Mouse (Mus musculus) layer of hippocampus, postnatal 14 days (tissue): Measurements from ENCODE around the gene Ipmk. TPM values are rescaled to one million over a fixed set of nuclear protein-coding genes. Genes with fewer than 3 reads are reported as not detected.
"Not testable (repeated sequence)": the region's sequence is repeated elsewhere in the genome, so short reads cannot be mapped to it uniquely, and the experiment has no call there.

Experiments used
- DNase-seq, 2 experiments: peaks; one replicate each; pipeline ENCODE4 v3.0.0; 2021 to 2022; ENCODE audit warnings: low spot score in 2 of 2, mixed read lengths in 1 of 2
- total RNA-seq, 2 experiments: library from RNA; stranded (reverse); gene quantifications; 2 replicates each; pipeline ENCODE4 v1.2.3; 2021

Ipmk gene
- total RNA-seq, 2 experiments from 2014 or later: 33.9 to 36.0 TPM

- no peak for DNase-seq
Measured at GRCm38 (mm10) chr10:71368128-71368940, 20.8 kb downstream of the Ipmk start.

GRCm38 (mm10) chr10:71369466-71369865, 21.9 kb downstream of the Ipmk start:
- no peak for DNase-seq

GRCm38 (mm10) chr10:71371881-71372280, 24.3 kb downstream of the Ipmk start:
- no peak for DNase-seq

- no peak for DNase-seq
Measured at GRCm38 (mm10) chr10:71373706-71374105, 26.1 kb downstream of the Ipmk start.

GRCm38 (mm10) chr10:71376014-71376413, 28.5 kb downstream of the Ipmk start:
- no peak for DNase-seq

GRCm38 (mm10) chr10:71380406-71380805, 32.8 kb downstream of the Ipmk start:
- DNase-seq: no peak

GRCm38 (mm10) chr10:71381471-71382033, 34.0 kb downstream of the Ipmk start:
- DNase-seq: no peak

GRCm38 (mm10) chr10:71382109-71382508, 34.5 kb downstream of the Ipmk start:
- DNase-seq: no peak

GRCm38 (mm10) chr10:71382858-71383551, 35.4 kb downstream of the Ipmk start:
- DNase-seq: no peak

- DNase-seq: not testable (repeated sequence)
Measured at GRCm38 (mm10) chr10:71383552-71383924, 36.0 kb downstream of the Ipmk start.

- no peak for DNase-seq
Measured at GRCm38 (mm10) chr10:71384159-71385044, 36.8 kb downstream of the Ipmk start.

- DNase-seq: no peak
Measured at GRCm38 (mm10) chr10:71389311-71389710, 41.7 kb downstream of the Ipmk start.

- DNase-seq: no peak
Measured at GRCm38 (mm10) chr10:71398383-71399145, 51.0 kb downstream of the Ipmk start.

GRCm38 (mm10) chr10:71399399-71399798, 51.8 kb downstream of the Ipmk start:
- no peak for DNase-seq

- DNase-seq: no peak
Measured at GRCm38 (mm10) chr10:71399987-71400386, 52.4 kb downstream of the Ipmk start.

- DNase-seq: peak in 1 of 2 experiments; percentile 68
Measured at GRCm38 (mm10) chr10:71400818-71401646, 53.5 kb downstream of the Ipmk start.

- no peak for DNase-seq
Measured at GRCm38 (mm10) chr10:71403638-71404037, 56.1 kb downstream of the Ipmk start.

- no peak for DNase-seq
Measured at GRCm38 (mm10) chr10:71405523-71406217, 58.1 kb downstream of the Ipmk start.

GRCm38 (mm10) chr10:71409948-71410347, 62.4 kb downstream of the Ipmk start:
- no peak for DNase-seq
